Mouse (Mus musculus) heart, postnatal 0 days (tissue): ENCODE measurements around the gene Tlcd2. TPM values are rescaled to one million over a fixed set of nuclear protein-coding genes. Genes with fewer than 3 reads are reported as not detected.

Source experiments
- ATAC-seq: fragments of 200-750 bp; cut with Nextera tagmentation; 2 replicates; pipeline ENCODE4 v1.8.0; 2017; ENCODE audit warnings: low read depth, moderate number of reproducible peaks, moderate library complexity; ENCODE audit not compliant: insufficient read depth
- DNase-seq: peaks from one replicate; pipeline ENCODE4 v3.0.0-alpha.2; 2016; ENCODE audit warnings: low spot score
- H3K27ac ChIP-seq: fragments of 300-500 bp; sonication (generic); 2 replicates; pipeline ENCODE4 v1.5.1; 2014; ENCODE audit warnings: low read depth, mild to moderate bottlenecking
- H3K27me3 ChIP-seq: fragments of 300-500 bp; sonication (generic); 2 replicates; pipeline ENCODE4 v1.6.1; 2014; ENCODE audit warnings: low read length, mixed read lengths; ENCODE audit not compliant: control insufficient read depth, insufficient read depth
- H3K36me3 ChIP-seq: fragments of 300-500 bp; sonication (generic); replicated peaks from 2 replicates; pipeline ENCODE4 v1.6.1; 2014; ENCODE audit warnings: low read length, mixed read lengths; ENCODE audit not compliant: control insufficient read depth, insufficient read depth
- H3K4me1 ChIP-seq: fragments of 300-500 bp; sonication (generic); 2 replicates; pipeline ENCODE4 v1.6.1; 2014; ENCODE audit warnings: antibody characterized with exemption; ENCODE audit not compliant: control insufficient read depth, insufficient read depth
- H3K4me2 ChIP-seq: fragments of 300-500 bp; sonication (generic); 2 replicates; pipeline ENCODE4 v1.6.1; 2014; ENCODE audit warnings: low read depth, mild to moderate bottlenecking, low read length, moderate library complexity
- H3K4me3 ChIP-seq: fragments of 300-500 bp; sonication (generic); 2 replicates; pipeline ENCODE4 v1.5.1; 2014; ENCODE audit warnings: low read depth, low read length
- H3K9ac ChIP-seq: fragments of 300-500 bp; sonication (generic); replicated peaks from 2 replicates; pipeline ENCODE4 v1.6.1; 2014; ENCODE audit warnings: low read depth, low read length, mixed read lengths
- H3K9me3 ChIP-seq: fragments of 300-500 bp; sonication (generic); replicated peaks from 2 replicates; pipeline ENCODE4 v1.6.1; 2016; ENCODE audit warnings: low read length; ENCODE audit not compliant: control insufficient read depth
- CTCF ChIP-seq: IDR thresholded peaks from 2 replicates; pipeline ENCODE4 v1.5.1; 2016; ENCODE audit warnings: antibody characterized with exemption, control low read depth, low read depth
- EP300 ChIP-seq: IDR thresholded peaks from 2 replicates; pipeline ENCODE4 v1.6.1; 2016; ENCODE audit warnings: antibody characterized with exemption, low read depth
- WGBS: fragments of 180-500 bp; shearing (Covaris S2); extraction: QIAGEN DNeasy Blood & Tissue Kit; methylation state at CpG from one replicate; pipeline ENCODE4 v1.1.7; 2014; 5-methylcytosine and 5-hydroxymethylcytosine counted together
- polyA plus RNA-seq: library from polyadenylated mRNA; unstranded; fragments of >200 nt; fragmentation: Nextera tagmentation; extraction: Ambion mirVana; gene quantifications from 2 replicates; pipeline ENCODE4 v1.2.1, GENCODE M21; 2015
- total RNA-seq: library from RNA; depleted of rRNA; stranded (reverse); fragments of >200 nt; gene quantifications from 2 replicates; pipeline ENCODE4 v1.2.3, GENCODE M21; 2014; ENCODE audit warnings: low replicate concordance

Tlcd2 gene
- total and polyA plus RNA-seq, 2 experiments from 2014 or later: 16.9 to 25.3 TPM

DNA sequence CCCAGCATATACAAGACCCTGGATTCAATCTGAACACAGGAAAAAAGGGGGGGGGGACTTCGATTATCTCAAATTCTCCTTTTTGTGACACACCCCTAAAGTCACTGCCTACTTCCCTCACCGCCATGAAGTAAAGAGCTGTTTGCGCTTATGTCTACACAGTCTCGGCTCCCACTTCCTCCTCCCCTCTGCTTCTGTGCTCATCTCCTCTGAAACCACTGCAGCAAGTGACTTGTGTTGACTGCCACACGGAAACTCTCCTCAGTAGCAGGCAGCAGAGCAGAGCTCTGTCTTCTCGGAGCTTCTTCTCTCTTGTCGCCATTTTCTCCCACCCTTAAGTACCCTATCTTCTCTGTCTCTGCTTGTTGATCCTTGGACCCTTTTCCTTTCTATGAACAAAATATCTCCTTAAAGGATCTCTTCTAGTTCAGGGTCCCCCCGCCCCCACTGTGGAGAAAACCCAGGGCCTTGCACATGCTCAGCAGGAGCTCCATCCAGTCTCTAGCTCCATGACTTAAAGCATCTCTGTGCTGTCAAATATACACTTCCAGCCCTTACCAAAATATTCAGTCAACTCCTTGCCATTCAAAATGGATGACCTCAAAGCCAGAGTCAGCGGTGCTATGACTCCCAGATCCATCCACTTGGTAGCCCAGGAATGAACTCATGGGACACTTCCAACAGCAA is 32.4 kb upstream of the Tlcd2 start:
- H3K9me3 ChIP-seq: 0 out of 2 replicates have a peak, but pooled peaks cover 1% of the 10 kb centered on the region
- ATAC-seq (no peak), DNase-seq (no peak)
- H3K27ac ChIP-seq: no peak overlapping the region
- no peak overlapping the region for H3K9ac ChIP-seq
- H3K4me1 ChIP-seq: no peaks in the 10 kb centered on the region
- no peaks in the 10 kb centered on the region for H3K36me3 ChIP-seq
- no peaks in the 10 kb centered on the region for H3K27me3 ChIP-seq
- no peak overlapping the region for H3K4me3 ChIP-seq
- H3K4me2 ChIP-seq: no peak overlapping the region
- WGBS: 62% methylated on average over 9 of the region's 9 CpGs
- TF ChIP-seq EP300 (no peak), CTCF (no peak)

DNA sequence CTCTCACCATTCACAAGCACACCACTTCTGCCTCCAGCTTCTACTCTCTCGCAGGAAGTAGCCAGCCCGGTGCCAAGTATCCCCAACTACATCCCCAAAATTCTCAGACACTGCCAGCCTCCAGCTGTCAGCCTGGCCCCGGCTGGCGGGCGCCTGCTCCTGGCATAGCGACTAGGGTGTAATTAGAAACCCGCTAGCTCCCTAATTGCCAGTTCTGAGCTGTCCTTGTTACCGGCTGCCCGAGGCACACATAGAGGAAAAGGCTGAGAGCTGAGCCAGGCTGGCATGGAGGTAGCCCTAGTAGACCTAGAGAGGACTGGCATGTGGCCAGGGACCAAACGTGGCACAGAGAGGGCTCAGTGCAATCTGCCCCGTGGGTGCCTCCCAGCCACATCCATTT is 30.2 kb upstream of the Tlcd2 start:
- Histone ChIP-seq H3K27me3 (no peaks in the 10 kb centered on the region), H3K27ac (no peak overlapping the region), H3K4me1 (no peaks in the 10 kb centered on the region), H3K36me3 (no peaks in the 10 kb centered on the region), H3K4me3 (no peak overlapping the region), H3K9ac (no peak overlapping the region), H3K4me2 (no peak overlapping the region), H3K9me3 (peaks cover 5% of the 10 kb centered on the region; the same call in 1 of the 2 replicates)
- ATAC-seq: no peak
- TF ChIP-seq EP300 (no peak), CTCF (no peak)
- DNase-seq: no peak
- 78% methylated on average over 11 of the region's 11 CpGs for WGBS

DNA sequence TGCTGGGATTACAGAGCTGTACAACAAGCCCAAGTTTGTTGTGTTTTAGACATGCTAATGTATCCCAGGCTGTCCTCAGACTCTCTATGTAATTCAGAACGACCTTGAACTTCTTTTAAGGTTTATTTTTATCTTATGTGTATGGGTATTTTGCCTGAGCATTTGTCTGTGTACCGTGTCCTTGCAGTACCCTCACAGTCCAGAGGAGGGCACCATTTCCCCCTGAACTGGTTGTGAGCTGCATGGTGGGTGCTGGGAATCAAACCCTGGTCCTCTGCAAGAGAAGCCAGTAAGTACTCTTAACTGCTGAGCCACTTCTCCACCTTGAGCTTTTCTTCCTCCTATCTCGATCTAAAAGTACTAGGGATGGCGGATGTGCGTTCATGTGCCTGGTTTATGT is 27.4 kb upstream of the Tlcd2 start:
- Histone ChIP-seq H3K4me1 (no peaks in the 10 kb centered on the region), H3K9ac (no peak overlapping the region), H3K36me3 (no peaks in the 10 kb centered on the region), H3K4me2 (no peak overlapping the region), H3K27me3 (no peaks in the 10 kb centered on the region), H3K4me3 (no peak overlapping the region), H3K27ac (no peak overlapping the region), H3K9me3 (peaks cover 5% of the 10 kb centered on the region; the same call in 1 of the 2 replicates)
- TF ChIP-seq CTCF (no peak), EP300 (no peak)
- WGBS: 80% methylated on average over 5 of the region's 5 CpGs
- no peak for DNase-seq
- no peak for ATAC-seq

DNA sequence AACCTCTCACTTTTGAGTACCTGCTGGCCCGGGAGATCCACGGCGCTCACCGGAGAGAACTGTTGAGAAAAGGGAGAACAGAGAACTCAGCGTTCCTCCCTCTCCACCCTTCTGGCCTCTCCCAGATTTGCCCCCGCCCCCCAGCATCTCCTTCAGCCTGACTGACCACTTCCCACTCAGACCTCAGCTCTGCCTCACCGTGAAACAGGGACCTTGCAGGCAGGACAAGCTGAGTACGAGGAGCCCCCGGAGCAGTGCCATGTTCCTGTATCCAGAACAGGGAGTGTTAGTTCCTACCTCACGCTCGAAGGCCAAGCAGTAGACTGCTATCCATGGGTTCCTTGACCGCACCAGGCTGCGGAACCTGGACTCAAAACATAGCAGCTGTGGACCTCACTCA is 23.3 kb upstream of the Tlcd2 start:
- H3K9ac ChIP-seq: no peak overlapping the region
- H3K9me3 ChIP-seq: peaks cover 5% of the 10 kb centered on the region; the same call in 1 of the 2 replicates
- H3K4me1 ChIP-seq: no peaks in the 10 kb centered on the region
- WGBS: 78% methylated on average over 13 of the region's 13 CpGs
- H3K27ac ChIP-seq: no peak overlapping the region
- ATAC-seq (no peak), DNase-seq (no peak)
- TF ChIP-seq EP300: no peak
- no peak for TF ChIP-seq CTCF
- no peaks in the 10 kb centered on the region for H3K27me3 ChIP-seq
- peaks cover 14% of the 10 kb centered on the region; the same call in 1 of the 2 replicates for H3K36me3 ChIP-seq
- no peak overlapping the region for H3K4me3 ChIP-seq
- no peak overlapping the region for H3K4me2 ChIP-seq

DNA sequence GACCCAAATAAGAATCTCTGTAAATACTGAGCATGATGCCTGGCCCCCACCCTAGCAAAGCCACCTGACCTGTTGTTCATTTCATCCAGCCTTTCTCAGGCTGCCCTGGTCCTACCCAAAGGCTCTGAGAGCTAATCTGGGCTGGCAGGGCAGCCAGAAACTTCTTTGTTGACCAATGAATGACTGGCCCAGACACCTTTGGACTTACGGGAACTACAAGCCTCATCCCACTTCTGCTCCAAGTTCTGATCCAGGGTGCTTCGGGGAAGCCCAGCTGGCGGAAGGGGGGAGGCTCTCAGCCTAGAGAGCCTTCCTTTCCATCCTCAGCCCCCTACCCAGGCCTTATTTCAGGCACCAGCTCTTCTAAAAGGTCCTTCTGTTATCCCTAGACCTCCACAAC is 22.7 kb upstream of the Tlcd2 start:
- TF ChIP-seq CTCF (no peak), EP300 (no peak)
- no peaks in the 10 kb centered on the region for H3K4me1 ChIP-seq
- H3K4me2 ChIP-seq: no peak overlapping the region
- H3K4me3 ChIP-seq: no peak overlapping the region
- 86% methylated on average over 3 of the region's 3 CpGs for WGBS
- ATAC-seq (no peak), DNase-seq (no peak)
- H3K9me3 ChIP-seq: peaks cover 5% of the 10 kb centered on the region; the same call in 1 of the 2 replicates
- H3K27ac ChIP-seq: no peak overlapping the region
- H3K9ac ChIP-seq: no peak overlapping the region
- H3K27me3 ChIP-seq: no peaks in the 10 kb centered on the region
- H3K36me3 ChIP-seq: peaks cover 14% of the 10 kb centered on the region; the same call in 1 of the 2 replicates

DNA sequence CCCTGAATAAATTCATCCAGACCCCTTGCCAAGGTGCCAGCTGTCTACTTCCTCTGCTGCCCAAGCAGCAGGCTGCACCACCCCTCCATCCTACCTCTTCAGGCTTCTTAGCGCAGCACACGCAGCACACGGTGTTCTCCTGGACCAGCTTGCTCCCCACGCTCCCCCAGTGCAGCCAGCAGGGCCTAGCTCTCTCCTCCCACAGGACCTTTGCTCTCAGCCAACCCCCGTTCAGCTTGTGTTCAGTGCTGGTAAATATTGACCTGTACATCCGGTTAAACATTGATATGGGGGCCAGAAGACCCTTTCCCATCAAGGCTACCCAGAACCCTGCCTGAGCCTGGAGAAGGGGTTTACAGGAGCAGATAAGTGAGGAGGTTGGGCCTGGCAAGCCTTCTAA is 22.2 kb upstream of the Tlcd2 start, which contains the start of gene Serpinf2:
Gene Serpinf2 (minus strand): TSS at position 229 of the 400 bp plus-strand sequence.
- WGBS: 93% methylated on average over 6 of the region's 6 CpGs
- TF ChIP-seq EP300 (no peak), CTCF (no peak)
- peaks cover 2% of the 10 kb centered on the region; the same call in 1 of the 2 replicates for H3K9me3 ChIP-seq
- H3K4me2 ChIP-seq: no peak within 1 kb of the TSS
- H3K9ac ChIP-seq: no peak within 1 kb of the TSS
- no peak within 1 kb of the TSS for H3K4me3 ChIP-seq
- H3K27ac ChIP-seq: no peak within 1 kb of the TSS
- ATAC-seq (no peak), DNase-seq (no peak)
- peaks cover 18% of the 10 kb centered on the region for H3K36me3 ChIP-seq
- no peaks in the 10 kb centered on the region for H3K27me3 ChIP-seq
- H3K4me1 ChIP-seq: no peaks in the 10 kb centered on the region
